Mouse (Mus musculus): ENCODE measurements around the gene Ryk.

DNA sequence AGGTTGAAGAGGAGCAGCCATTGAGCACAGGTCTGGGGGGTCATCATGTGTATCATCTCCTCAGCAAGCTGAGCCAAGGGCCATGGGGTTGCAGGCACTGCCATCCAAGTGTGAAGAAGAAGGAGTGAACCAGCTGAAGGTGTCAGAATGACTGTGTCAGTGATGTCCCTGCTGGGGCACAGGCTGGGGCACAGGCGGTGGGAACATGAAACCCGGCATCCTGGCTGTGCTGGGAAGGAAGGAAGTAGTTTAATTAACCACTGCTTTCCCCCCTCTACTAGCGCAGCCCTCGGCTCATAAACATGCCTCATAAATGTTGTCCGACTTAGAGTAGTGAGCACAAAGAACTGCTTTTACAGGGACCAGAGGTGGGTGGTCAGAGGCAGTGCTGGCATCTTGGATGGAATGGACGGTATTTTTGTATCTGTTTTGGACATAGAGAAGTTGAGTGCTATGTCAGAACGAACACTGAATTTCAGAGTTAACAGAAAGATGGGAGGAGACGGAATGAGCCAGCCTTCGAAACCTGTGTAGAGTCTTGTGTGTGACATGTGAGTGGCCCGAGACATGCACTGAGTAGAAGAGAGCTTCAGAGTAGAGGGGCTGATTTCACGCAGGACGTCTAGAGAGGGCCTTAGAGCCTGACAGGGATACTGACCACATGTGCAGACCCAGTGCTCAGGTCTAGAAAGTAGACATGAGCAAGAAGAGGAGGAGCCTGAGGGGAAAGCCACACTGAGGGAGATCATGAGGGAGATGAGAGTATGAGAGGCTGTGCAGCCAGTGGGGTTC, 31.4 kb downstream of the Ryk start:
- TF ChIP-seq POLR2A (IDR thresholded peaks at IDR 0.05; ENCODE audit: low read depth, low read length): no peak
- TF ChIP-seq CTCF (IDR thresholded peaks at IDR 0.05; ENCODE audit: extremely low read depth, insufficient read depth, insufficient read length, insufficient replicate concordance): no peak

Measured in spleen, adult 2 months (tissue).